Mouse (Mus musculus) hindbrain, embryonic 15.5 days (tissue): ENCODE data around the gene Usp24. TPM values are rescaled to one million over a fixed set of nuclear protein-coding genes. Genes with fewer than 3 reads are reported as not detected.
"Not testable (repeated sequence)": the region's sequence is repeated elsewhere in the genome, so short reads cannot be mapped to it uniquely, and the experiment has no call there.

ENCODE experiments used
- ATAC-seq: fragments of 200-750 bp; cut with Nextera tagmentation; 2 replicates; pipeline ENCODE4 v1.8.0; 2017; ENCODE audit warnings: low read depth, moderate number of reproducible peaks, moderate TSS enrichment; ENCODE audit not compliant: low FRiP score
- H3K27ac ChIP-seq: fragments of 300-500 bp; sonication (generic); replicated peaks from 2 replicates; pipeline ENCODE4 v1.5.1; 2015; ENCODE audit warnings: mild to moderate bottlenecking, inconsistent platforms
- H3K27me3 ChIP-seq: fragments of 300-500 bp; sonication (generic); 2 replicates; pipeline ENCODE4 v1.6.1; 2015; ENCODE audit warnings: control low read depth, inconsistent platforms
- H3K36me3 ChIP-seq: fragments of 300-500 bp; sonication (generic); 2 replicates; pipeline ENCODE4 v1.6.1; 2015; ENCODE audit warnings: control low read depth, inconsistent platforms
- H3K4me1 ChIP-seq: fragments of 300-500 bp; sonication (generic); replicated peaks from 2 replicates; pipeline ENCODE4 v1.6.1; 2015; ENCODE audit warnings: control low read depth, inconsistent platforms
- H3K4me2 ChIP-seq: fragments of 300-500 bp; sonication (generic); 2 replicates; pipeline ENCODE4 v1.6.1; 2015; ENCODE audit warnings: moderate library complexity, mild to moderate bottlenecking, inconsistent platforms
- H3K4me3 ChIP-seq: fragments of 300-500 bp; sonication (generic); 2 replicates; pipeline ENCODE4 v1.5.1; 2015; ENCODE audit warnings: mild to moderate bottlenecking, inconsistent platforms
- H3K9ac ChIP-seq: fragments of 300-500 bp; sonication (generic); 2 replicates; pipeline ENCODE4 v1.6.1; 2015; ENCODE audit warnings: inconsistent platforms
- H3K9me3 ChIP-seq: fragments of 300-500 bp; sonication (generic); 2 replicates; pipeline ENCODE4 v1.6.1; 2016; ENCODE audit warnings: control low read depth, inconsistent platforms
- WGBS: fragments of 180-500 bp; shearing (Covaris S2); methylation state at CpG from one replicate; pipeline ENCODE4 v1.1.7; 2015; 5-methylcytosine and 5-hydroxymethylcytosine counted together
- polyA plus RNA-seq: library from polyadenylated mRNA; unstranded; fragments of >200 nt; fragmentation: Nextera tagmentation; extraction: Ambion mirVana; gene quantifications from 2 replicates; pipeline ENCODE4 v1.2.1, GENCODE M21; 2015

Gene Usp24
- polyA plus RNA-seq, 1 experiment from 2014 or later: 9.8 TPM

DNA sequence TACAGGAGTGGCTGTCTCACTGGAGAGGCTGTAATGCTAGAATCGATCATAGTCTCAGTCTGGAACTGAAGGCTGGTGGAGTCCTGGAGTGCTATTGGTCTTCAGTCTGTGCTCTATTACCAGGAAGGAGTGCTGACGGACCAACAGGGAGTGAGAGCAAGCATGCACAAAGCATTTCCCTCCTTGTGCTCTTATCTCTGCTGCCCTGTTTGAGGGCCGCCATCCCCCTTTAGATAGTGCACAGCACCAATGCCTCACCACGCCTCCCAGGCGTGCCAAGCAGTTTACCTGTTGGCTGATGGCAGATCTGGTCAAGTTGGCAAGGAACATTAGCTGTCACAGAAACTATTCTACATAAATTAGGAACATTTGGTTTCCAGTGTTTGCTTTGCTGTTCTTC, 11.4 kb downstream of the Usp24 start:
- H3K36me3 ChIP-seq: no peaks in the 10 kb centered on the region
- ATAC-seq: peak; percentile 27; the same call in 1 of the 2 replicates
- no peaks in the 10 kb centered on the region for H3K27me3 ChIP-seq
- no peak overlapping the region for H3K9ac ChIP-seq
- no peak overlapping the region for H3K4me3 ChIP-seq
- H3K4me2 ChIP-seq: no peak overlapping the region
- 92% methylated on average over 5 of the region's 5 CpGs for WGBS
- H3K4me1 ChIP-seq: no peaks in the 10 kb centered on the region; the same call in 1 of the 2 replicates
- H3K27ac ChIP-seq: no peak overlapping the region
- no peaks in the 10 kb centered on the region for H3K9me3 ChIP-seq

DNA sequence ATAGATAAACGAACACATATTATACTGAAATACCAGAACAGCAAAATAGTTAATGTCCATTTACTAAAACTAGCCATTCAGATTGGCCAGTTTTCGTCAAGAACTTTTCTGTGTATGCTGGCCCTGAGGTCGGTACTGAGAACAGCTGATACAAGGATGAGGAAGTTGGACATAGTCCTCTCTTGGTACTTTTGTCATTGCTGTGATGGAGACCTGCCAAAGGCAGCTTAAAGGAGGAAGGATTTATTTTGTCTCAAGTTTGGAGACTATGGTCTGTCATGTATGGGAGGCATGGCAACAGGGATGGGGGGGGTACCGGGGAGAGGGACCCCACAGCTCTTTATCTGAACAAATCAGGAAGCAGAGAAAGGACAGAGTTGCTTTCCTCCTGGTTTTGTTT, 12.7 kb downstream of the Usp24 start:
- Histone ChIP-seq H3K4me3 (no peak overlapping the region), H3K27me3 (no peaks in the 10 kb centered on the region), H3K27ac (no peak overlapping the region), H3K4me1 (no peaks in the 10 kb centered on the region; the same call in 1 of the 2 replicates), H3K9me3 (no peaks in the 10 kb centered on the region), H3K36me3 (no peaks in the 10 kb centered on the region), H3K4me2 (no peak overlapping the region), H3K9ac (no peak overlapping the region)
- WGBS: 88% methylated on average over 4 of the region's 4 CpGs
- no peak for ATAC-seq

DNA sequence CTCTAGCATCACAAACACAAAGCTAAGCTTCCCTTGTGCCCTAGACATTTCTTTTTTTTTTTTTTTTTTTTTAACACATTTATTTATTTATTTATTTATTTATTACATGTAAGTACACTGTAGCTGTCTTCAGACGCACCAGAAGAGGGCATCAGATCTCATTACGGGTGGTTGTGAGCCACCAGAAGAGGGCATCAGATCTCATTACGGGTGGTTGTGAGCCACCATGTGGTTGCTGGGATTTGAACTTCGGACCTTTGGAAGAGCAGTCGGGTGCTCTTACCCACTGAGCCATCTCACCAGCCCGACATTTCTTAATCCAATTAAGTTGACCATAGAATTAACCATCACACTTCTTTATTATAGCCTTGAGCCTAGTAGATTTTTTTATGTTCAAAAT, 13.2 kb downstream of the Usp24 start:
- not testable (repeated sequence) for H3K4me2 ChIP-seq, H3K27ac ChIP-seq, H3K9me3 ChIP-seq, H3K36me3 ChIP-seq, H3K27me3 ChIP-seq, H3K4me3 ChIP-seq, H3K9ac ChIP-seq, ATAC-seq, H3K4me1 ChIP-seq
- 89% methylated on average over 6 of the region's 6 CpGs for WGBS

DNA sequence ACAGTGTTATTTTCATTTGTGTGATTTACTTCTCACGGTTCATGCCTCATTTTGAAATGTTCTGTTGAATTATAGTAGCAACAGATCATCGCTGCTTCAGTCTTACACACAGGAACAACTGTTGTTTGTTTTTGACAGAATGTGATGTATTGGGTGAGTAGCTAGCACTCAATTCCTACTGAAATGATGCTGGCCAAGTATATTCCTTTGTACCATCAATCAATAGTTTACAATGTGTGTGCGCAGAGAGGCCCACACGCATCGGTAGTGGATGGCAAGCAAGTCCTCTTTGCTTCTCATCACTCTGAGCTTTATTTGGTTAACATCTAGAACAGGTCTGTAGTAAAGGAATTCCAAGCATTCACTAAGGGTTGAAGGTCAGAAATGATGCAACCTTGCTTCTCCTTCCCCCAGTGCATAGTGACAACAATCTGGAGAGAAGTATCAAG, 14.4 kb downstream of the Usp24 start:
- H3K4me1 ChIP-seq: no peaks in the 10 kb centered on the region; the same call in 1 of the 2 replicates

DNA sequence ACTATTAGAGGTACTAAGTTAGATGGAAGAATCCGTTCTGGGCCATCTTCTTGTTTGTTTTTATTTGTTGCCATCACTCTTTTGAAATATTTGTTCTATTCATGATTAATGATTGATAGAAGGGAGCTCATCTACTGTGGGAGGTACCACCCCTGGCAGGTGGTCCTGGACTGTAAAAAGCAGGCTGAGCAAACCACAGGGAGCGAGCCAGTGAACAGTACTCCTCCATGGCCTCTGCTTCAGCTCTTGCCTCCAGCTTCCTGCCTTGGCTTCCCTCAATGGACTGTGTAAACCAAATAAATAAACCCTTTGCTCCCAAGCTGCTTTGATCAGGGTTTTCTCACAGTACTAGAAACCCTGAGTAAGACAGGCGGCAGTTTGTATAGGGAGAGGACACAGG, 17.1 kb downstream of the Usp24 start:
- ATAC-seq: no peak
- no peaks in the 10 kb centered on the region for H3K36me3 ChIP-seq
- H3K4me3 ChIP-seq: no peak overlapping the region
- no peak overlapping the region for H3K9ac ChIP-seq
- H3K4me1 ChIP-seq: no peaks in the 10 kb centered on the region; the same call in 1 of the 2 replicates
- no peaks in the 10 kb centered on the region for H3K27me3 ChIP-seq
- H3K4me2 ChIP-seq: no peak overlapping the region
- 0 out of 2 replicates have a peak overlapping the region, but pooled peaks have one; percentile 6 for H3K27ac ChIP-seq
- 83% methylated on average over 3 of the region's 3 CpGs for WGBS
- H3K9me3 ChIP-seq: no peaks in the 10 kb centered on the region

More for the DNA sequence above, 14.4 kb downstream of the Usp24 start:
- Histone ChIP-seq H3K27me3 (no peaks in the 10 kb centered on the region), H3K4me3 (no peak overlapping the region), H3K9ac (no peak overlapping the region), H3K4me2 (no peak overlapping the region), H3K9me3 (no peaks in the 10 kb centered on the region), H3K36me3 (no peaks in the 10 kb centered on the region), H3K27ac (no peak overlapping the region)
- no peak for ATAC-seq
- 82% methylated on average over 5 of the region's 5 CpGs for WGBS

DNA sequence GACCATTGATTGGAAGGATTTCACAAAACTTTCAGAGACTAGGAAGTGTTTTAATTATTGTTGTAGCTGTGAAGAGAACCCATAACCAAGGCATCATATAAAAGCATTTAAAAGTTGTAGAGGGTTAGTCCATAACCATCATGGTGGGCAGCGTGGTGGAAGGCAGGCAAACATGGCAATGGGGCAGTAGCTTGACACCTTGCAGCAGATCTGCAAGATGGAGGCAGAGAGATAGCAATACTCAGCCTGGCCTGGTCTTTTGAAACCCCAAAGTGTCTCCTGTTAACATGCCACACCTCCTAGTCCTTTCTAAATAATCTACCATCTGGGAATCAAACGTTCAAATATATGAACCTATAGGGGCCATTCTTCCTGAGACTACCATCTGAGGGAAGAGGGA, 17.6 kb downstream of the Usp24 start:
- H3K27me3 ChIP-seq: no peaks in the 10 kb centered on the region
- no peak overlapping the region for H3K4me3 ChIP-seq
- ATAC-seq: no peak
- H3K27ac ChIP-seq: 0 out of 2 replicates have a peak overlapping the region, but pooled peaks have one; percentile 6
- WGBS: 89% methylated on average over 2 of the region's 2 CpGs
- no peaks in the 10 kb centered on the region for H3K9me3 ChIP-seq
- no peak overlapping the region for H3K4me2 ChIP-seq
- no peaks in the 10 kb centered on the region; the same call in 1 of the 2 replicates for H3K4me1 ChIP-seq
- no peak overlapping the region for H3K9ac ChIP-seq
- no peaks in the 10 kb centered on the region for H3K36me3 ChIP-seq

DNA sequence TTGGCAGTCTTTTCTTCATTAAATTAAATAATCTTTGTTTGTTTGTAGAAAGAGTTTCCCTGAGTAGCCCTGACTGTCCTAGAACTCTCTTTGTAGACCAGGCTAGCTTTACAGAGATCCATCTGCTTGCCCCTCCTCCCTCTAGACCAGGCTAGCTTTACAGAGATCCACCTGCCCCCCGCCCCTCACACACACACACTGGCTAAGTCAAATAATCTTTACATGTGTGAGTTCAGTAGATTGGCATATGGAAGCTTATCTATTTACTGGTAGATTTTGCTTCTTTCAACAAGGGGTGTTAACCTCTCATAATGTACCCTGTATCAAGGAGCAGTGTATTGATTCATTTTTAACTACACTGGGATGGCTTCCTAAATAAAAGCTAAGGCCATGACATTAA, 19.8 kb downstream of the Usp24 start:
- H3K27me3 ChIP-seq: no peaks in the 10 kb centered on the region

DNA sequence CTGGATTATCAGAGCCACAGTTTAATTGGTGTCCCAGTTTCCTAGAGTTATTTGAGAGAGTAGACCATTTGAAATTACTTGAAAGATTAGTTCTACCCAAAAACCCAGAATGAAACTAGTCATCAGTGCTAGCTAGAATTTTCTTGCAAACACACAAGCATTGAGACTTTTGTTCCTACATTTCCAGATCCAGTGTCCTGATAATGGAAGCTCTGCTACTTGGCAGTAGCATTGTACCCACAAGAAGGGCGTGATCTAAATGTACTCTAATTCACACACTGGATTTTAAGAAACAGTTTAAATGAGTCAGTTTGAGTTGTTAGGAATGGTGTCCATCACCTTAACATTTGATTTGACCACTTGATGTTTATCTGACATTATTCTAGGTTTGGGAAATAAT, 31.7 kb downstream of the Usp24 start:
- no peaks in the 10 kb centered on the region for H3K27me3 ChIP-seq

More for the DNA sequence above, 19.8 kb downstream of the Usp24 start:
- H3K36me3 ChIP-seq: no peaks in the 10 kb centered on the region
- no peak overlapping the region for H3K9ac ChIP-seq
- H3K4me1 ChIP-seq: no peaks in the 10 kb centered on the region
- H3K4me3 ChIP-seq: no peak overlapping the region
- H3K27ac ChIP-seq: no peak overlapping the region
- no peaks in the 10 kb centered on the region for H3K9me3 ChIP-seq
- ATAC-seq: no peak
- 92% methylated on average over 1 of the region's 1 CpGs for WGBS
- H3K4me2 ChIP-seq: no peak overlapping the region

GRCm38 (mm10) chr4:106355025-106355424, 39.0 kb downstream of the Usp24 start:
- ATAC-seq, H3K27ac ChIP-seq: not testable (repeated sequence)
- 92% methylated on average over 2 of the region's 2 CpGs for WGBS

More for the DNA sequence above, 31.7 kb downstream of the Usp24 start:
- H3K9ac ChIP-seq: no peak overlapping the region
- no peaks in the 10 kb centered on the region for H3K4me1 ChIP-seq
- WGBS: 98% methylated on average over 1 of the region's 1 CpGs
- H3K27ac ChIP-seq: no peak overlapping the region
- no peak overlapping the region for H3K4me3 ChIP-seq
- peaks cover 30% of the 10 kb centered on the region for H3K36me3 ChIP-seq
- H3K4me2 ChIP-seq: no peak overlapping the region
- no peaks in the 10 kb centered on the region for H3K9me3 ChIP-seq
- no peak for ATAC-seq

DNA sequence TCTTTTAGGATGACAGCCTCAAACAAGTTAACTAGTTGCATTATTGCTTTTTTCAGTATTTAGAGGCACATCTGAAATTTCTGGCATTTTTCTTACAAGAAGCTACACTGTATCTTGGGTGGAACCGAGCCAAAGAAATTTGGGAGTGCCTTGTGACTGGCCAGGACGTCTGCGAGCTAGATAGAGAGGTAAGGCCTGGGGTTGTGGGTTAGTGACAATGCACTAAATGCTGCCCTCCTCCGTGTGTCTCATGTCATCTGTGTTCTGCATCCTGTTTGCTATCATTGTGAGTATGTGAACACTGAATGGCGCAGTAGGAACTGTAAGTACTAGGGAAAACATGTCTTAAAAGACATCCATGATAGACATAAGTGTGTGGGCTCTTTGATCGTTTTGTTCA, 54.0 kb downstream of the Usp24 start:
- no peak for ATAC-seq
- no peaks in the 10 kb centered on the region for H3K9me3 ChIP-seq
- no peak overlapping the region for H3K4me2 ChIP-seq
- no peaks in the 10 kb centered on the region for H3K27me3 ChIP-seq
- no peak overlapping the region for H3K27ac ChIP-seq
- H3K4me3 ChIP-seq: no peak overlapping the region
- WGBS: 89% methylated on average over 6 of the region's 6 CpGs
- peaks cover 56% of the 10 kb centered on the region for H3K36me3 ChIP-seq
- no peaks in the 10 kb centered on the region for H3K4me1 ChIP-seq
- no peak overlapping the region for H3K9ac ChIP-seq

More at GRCm38 (mm10) chr4:106355025-106355424, 39.0 kb downstream of the Usp24 start:
- H3K9me3 ChIP-seq, H3K27me3 ChIP-seq, H3K4me2 ChIP-seq, H3K4me1 ChIP-seq, H3K4me3 ChIP-seq, H3K9ac ChIP-seq: not testable (repeated sequence)
- peaks cover 37% of the 10 kb centered on the region for H3K36me3 ChIP-seq

DNA sequence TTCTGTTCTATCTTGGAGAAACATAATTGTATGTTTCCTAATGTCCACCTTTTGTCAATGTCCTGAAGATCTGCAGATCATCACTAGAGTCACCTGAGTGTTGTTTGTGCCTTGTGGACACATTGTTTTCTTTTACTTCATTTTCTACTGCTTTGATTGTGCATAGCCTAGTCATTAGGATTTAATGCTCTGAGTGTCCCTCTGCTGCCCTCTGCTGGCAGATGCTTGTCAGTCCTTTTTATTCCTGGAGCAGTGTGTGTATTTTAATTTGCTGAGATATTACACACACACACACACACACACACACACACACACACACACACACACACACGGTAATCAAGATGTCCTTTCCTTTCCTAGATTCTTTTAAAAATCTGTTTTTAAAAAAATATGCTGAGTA, 59.8 kb downstream of the Usp24 start:
- Histone ChIP-seq H3K36me3 (peaks cover 53% of the 10 kb centered on the region), H3K4me2 (no peak overlapping the region), H3K27ac (no peak overlapping the region), H3K4me1 (no peaks in the 10 kb centered on the region), H3K9me3 (no peaks in the 10 kb centered on the region), H3K9ac (no peak overlapping the region), H3K4me3 (no peak overlapping the region), H3K27me3 (no peaks in the 10 kb centered on the region)
- WGBS: 62% methylated on average over 1 of the region's 1 CpGs
- no peak for ATAC-seq

DNA sequence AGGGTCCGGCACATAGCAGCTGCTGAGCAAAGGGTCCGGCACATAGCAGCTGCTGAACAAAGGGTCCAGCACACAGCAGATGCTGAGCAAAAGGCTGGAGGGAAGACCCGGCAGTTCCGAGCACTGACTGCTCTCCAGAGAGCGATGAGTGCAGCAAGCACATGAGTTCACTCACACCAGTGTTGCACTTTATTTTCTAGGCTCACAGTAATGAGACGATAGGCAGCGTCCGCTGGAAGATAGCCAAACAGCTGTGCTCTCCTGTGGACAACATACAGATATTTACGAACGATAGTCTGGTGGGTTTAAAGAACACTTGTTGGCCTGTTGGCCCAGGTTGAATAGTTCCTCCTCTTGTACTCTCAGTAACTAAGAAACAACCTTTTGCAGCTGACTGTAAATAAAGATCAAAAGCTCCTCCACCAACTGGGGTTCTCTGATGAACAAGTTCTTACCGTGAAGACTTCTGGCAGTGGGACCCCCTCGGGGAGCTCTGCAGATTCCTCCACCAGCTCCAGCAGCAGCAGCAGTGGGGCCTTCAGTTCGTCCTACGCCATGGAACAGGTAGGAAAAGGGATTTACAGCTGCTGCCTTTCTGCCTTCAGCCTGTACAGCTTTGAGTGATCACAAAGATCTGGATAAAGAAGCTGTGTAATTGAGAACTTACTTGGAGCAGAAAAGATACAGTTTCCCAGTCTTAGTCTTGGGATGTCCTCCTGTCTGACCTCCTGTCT, 63.0 kb downstream of the Usp24 start:
- H3K4me1 ChIP-seq: no peaks in the 10 kb centered on the region
- no peak overlapping the region for H3K9ac ChIP-seq
- ATAC-seq: no peak
- no peak overlapping the region for H3K27ac ChIP-seq
- peaks cover 52% of the 10 kb centered on the region for H3K36me3 ChIP-seq
- WGBS: 65% methylated on average over 14 of the region's 14 CpGs
- H3K27me3 ChIP-seq: no peaks in the 10 kb centered on the region
- no peak overlapping the region for H3K4me3 ChIP-seq
- H3K9me3 ChIP-seq: no peaks in the 10 kb centered on the region
- H3K4me2 ChIP-seq: no peak overlapping the region
